Mouse (Mus musculus) MEL (cell line): ENCODE data around the gene Gm42420.

Experiments used
- CTCF ChIP-seq, 3 experiments: IDR thresholded peaks in 2 of 3; conservative IDR thresholded peaks in 1 of 3; 2 replicates each; pipeline ENCODE4 v1.5.1; 2011 to 2012; ENCODE audit warnings: low read length in 3 of 3, low read depth in 2 of 3, mild to moderate bottlenecking in 2 of 3, improper control_type of control experiment in 1 of 3, inconsistent platforms in 1 of 3, mixed read lengths in 1 of 3, moderate library complexity in 1 of 3; ENCODE audit not compliant: control insufficient read depth in 1 of 3, insufficient read depth in 1 of 3, poor library complexity in 1 of 3, severe bottlenecking in 1 of 3
- EP300 ChIP-seq, 2 experiments: IDR thresholded peaks; 2 replicates each; pipeline ENCODE4 v1.6.1; 2011; ENCODE audit warnings: improper control_type of control experiment in 2 of 2, low read length in 2 of 2, low read depth in 1 of 2, mild to moderate bottlenecking in 1 of 2
- ETS1 ChIP-seq: IDR thresholded peaks from 2 replicates; pipeline ENCODE4 v1.6.1; 2012; ENCODE audit warnings: low read depth, mild to moderate bottlenecking, inconsistent platforms, low read length, improper control_type of control experiment, moderate library complexity
- GATA1 ChIP-seq: IDR thresholded peaks from 2 replicates; pipeline ENCODE4 v1.6.1; 2011; ENCODE audit warnings: low read depth, low read length, improper control_type of control experiment
- MYB ChIP-seq: IDR thresholded peaks from 2 replicates; pipeline ENCODE4 v1.6.1; 2011; ENCODE audit warnings: mild to moderate bottlenecking, low read depth, low read length, improper control_type of control experiment
- MYC ChIP-seq: IDR thresholded peaks from 2 replicates; pipeline ENCODE4 v1.6.1; 2011; ENCODE audit warnings: low read depth, mild to moderate bottlenecking, low read length, improper control_type of control experiment, moderate library complexity
- POLR2A ChIP-seq, 2 experiments: IDR thresholded peaks; 2 replicates each; pipeline ENCODE4 v1.6.1; 2011 to 2012; ENCODE audit warnings: low read length in 2 of 2, mild to moderate bottlenecking in 2 of 2, control low read depth in 1 of 2, improper control_type of control experiment in 1 of 2, low read depth in 1 of 2, moderate library complexity in 1 of 2; ENCODE audit not compliant: control insufficient read depth in 1 of 2, insufficient read depth in 1 of 2, poor library complexity in 1 of 2
- POLR2AphosphoS2 ChIP-seq: IDR thresholded peaks from 2 replicates; pipeline ENCODE4 v1.6.1; 2011; ENCODE audit warnings: low read length, improper control_type of control experiment
- TBP ChIP-seq: IDR thresholded peaks from 2 replicates; pipeline ENCODE4 v1.8.0; 2011; ENCODE audit warnings: low read depth, low read length, improper control_type of control experiment

DNA sequence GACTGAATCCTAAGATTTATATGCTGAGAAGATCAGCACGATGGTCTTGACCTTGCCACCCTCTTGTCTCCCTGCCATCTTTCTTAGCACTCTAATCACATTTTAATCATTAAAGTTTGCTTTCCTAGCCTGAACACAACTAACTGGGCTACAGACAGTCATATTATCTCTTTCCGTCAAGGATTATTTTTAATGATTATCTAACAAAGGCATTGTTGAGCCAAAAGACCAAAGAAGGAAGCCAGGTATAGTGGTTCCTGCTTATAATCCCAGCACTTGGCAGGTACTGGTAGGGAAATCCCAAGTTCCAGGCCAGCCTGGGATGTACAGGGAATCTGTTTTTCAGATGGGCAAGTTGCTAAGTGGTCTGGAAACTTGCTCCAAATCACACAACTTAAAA, 25.7 kb downstream of the Gm42420 start:
- TF ChIP-seq EP300 (IDR thresholded peaks at IDR 0.05; ENCODE audit: low read depth in 1 of 2, low read length in 2 of 2) (no peak), POLR2A (IDR thresholded peaks at IDR 0.05; ENCODE audit: control insufficient read depth in 1 of 2, insufficient read depth in 1 of 2, low read depth in 1 of 2, low read length in 2 of 2, poor library complexity in 1 of 2) (no peak), MYB (no peak), ETS1 (no peak), CTCF (IDR thresholded peaks at IDR 0.05 in 2 of 3, conservative IDR thresholded peaks at IDR 0.05 in 1 of 3; ENCODE audit: control insufficient read depth in 1 of 3, insufficient read depth in 1 of 3, low read depth in 2 of 3, low read length in 3 of 3, poor library complexity in 1 of 3, severe bottlenecking in 1 of 3) (no peak), GATA1 (no peak), POLR2AphosphoS2 (no peak), TBP (no peak), MYC (no peak)
